Mouse (Mus musculus) heart, adult 2 months (tissue): ENCODE measurements around the gene Igfbp2.

ENCODE experiments used
- CTCF ChIP-seq: fragments of 200-600 bp; IDR thresholded peaks from 2 replicates; pipeline ENCODE4 v1.8.1; 2022; ENCODE audit warnings: antibody characterized with exemption, mild to moderate bottlenecking, moderate library complexity
- POLR2A ChIP-seq: fragments of 200-500 bp; IDR thresholded peaks from 2 replicates; pipeline ENCODE4 v1.6.1; 2011; ENCODE audit warnings: mild to moderate bottlenecking, low read depth, low read length, control low read depth; ENCODE audit not compliant: insufficient read depth

- no peak for TF ChIP-seq CTCF
- TF ChIP-seq POLR2A = no peak
Measured at GRCm38 (mm10) chr1:72833563-72833962, 9.3 kb downstream of the Igfbp2 start.
